Mouse (Mus musculus) forebrain, postnatal 0 days (tissue): ENCODE data around the gene Tfam. TPM values are rescaled to one million over a fixed set of nuclear protein-coding genes. Genes with fewer than 3 reads are reported as not detected.
A peak's percentile ranks its signal among the peaks of the same experiment; 100 is the strongest.

ENCODE experiments used
- ATAC-seq: fragments of 200-750 bp; cut with Nextera tagmentation; 2 replicates; pipeline ENCODE4 v1.8.0; 2017; ENCODE audit warnings: mild to moderate bottlenecking, moderate library complexity
- DNase-seq: peaks from one replicate; pipeline ENCODE4 v3.0.0-alpha.2; 2015
- H3K27ac ChIP-seq: fragments of 300-500 bp; sonication (generic); 2 replicates; pipeline ENCODE4 v1.5.1; 2014; ENCODE audit warnings: low read depth, mild to moderate bottlenecking, antibody characterized with exemption, low read length, moderate library complexity, mixed read lengths
- H3K27me3 ChIP-seq: fragments of 300-500 bp; sonication (generic); 2 replicates; pipeline ENCODE4 v1.6.1; 2014; ENCODE audit warnings: mild to moderate bottlenecking, low read length, mixed read lengths; ENCODE audit not compliant: insufficient read depth
- H3K36me3 ChIP-seq: fragments of 300-500 bp; sonication (generic); 2 replicates; pipeline ENCODE4 v1.6.1; 2014; ENCODE audit warnings: mild to moderate bottlenecking, moderate library complexity; ENCODE audit not compliant: insufficient read depth
- H3K4me1 ChIP-seq: fragments of 300-500 bp; sonication (generic); 2 replicates; pipeline ENCODE4 v1.6.1; 2014; ENCODE audit warnings: antibody characterized with exemption; ENCODE audit not compliant: insufficient read depth
- H3K4me2 ChIP-seq: fragments of 300-500 bp; sonication (generic); 2 replicates; pipeline ENCODE4 v1.6.1; 2014; ENCODE audit warnings: low read depth, mild to moderate bottlenecking, moderate library complexity
- H3K4me3 ChIP-seq: fragments of 300-500 bp; sonication (generic); 2 replicates; pipeline ENCODE4 v1.5.1; 2014; ENCODE audit warnings: low read depth, low read length, mixed read lengths
- H3K9ac ChIP-seq: fragments of 300-500 bp; sonication (generic); 2 replicates; pipeline ENCODE4 v1.6.1; 2014; ENCODE audit warnings: mild to moderate bottlenecking
- H3K9me3 ChIP-seq: fragments of 300-500 bp; sonication (generic); 2 replicates; pipeline ENCODE4 v1.6.1; 2016; ENCODE audit warnings: low read length
- CTCF ChIP-seq: sonication (generic); IDR thresholded peaks from 2 replicates; pipeline ENCODE4 v1.5.1; 2016; ENCODE audit warnings: antibody characterized with exemption, control low read depth, low read depth
- WGBS: fragments of 180-500 bp; shearing (Covaris S2); extraction: QIAGEN DNeasy Blood & Tissue Kit; methylation state at CpG from one replicate; pipeline ENCODE4 v1.1.7; 2014; 5-methylcytosine and 5-hydroxymethylcytosine counted together
- polyA plus RNA-seq: library from polyadenylated mRNA; unstranded; fragments of >200 nt; fragmentation: Nextera tagmentation; extraction: Ambion mirVana; gene quantifications from 2 replicates; pipeline ENCODE4 v1.2.1, GENCODE M21; 2015
- total RNA-seq: library from RNA; depleted of rRNA; stranded (reverse); fragments of >200 nt; gene quantifications from 2 replicates; pipeline ENCODE4 v1.2.3, GENCODE M21; 2014

Gene Tfam
- total and polyA plus RNA-seq, 2 experiments from 2014 or later, result 46.9 to 50.9 TPM

- no peak overlapping the region for H3K9ac ChIP-seq
- no peaks in the 10 kb centered on the region for H3K9me3 ChIP-seq
- H3K27me3 ChIP-seq, result no peaks in the 10 kb centered on the region
- no peak overlapping the region for H3K4me2 ChIP-seq
- H3K27ac ChIP-seq, result no peak overlapping the region
- 92% methylated on average over 8 of the region's 8 CpGs for WGBS
- TF ChIP-seq CTCF, result no peak
- no peaks in the 10 kb centered on the region for H3K4me1 ChIP-seq
- no peaks in the 10 kb centered on the region for H3K36me3 ChIP-seq
- no peak for DNase-seq
- H3K4me3 ChIP-seq, result no peak overlapping the region
- no peak for ATAC-seq
Measured at GRCm38 (mm10) chr10:71198676-71199075, 39.4 kb downstream of the Tfam start.

GRCm38 (mm10) chr10:71197036-71197785 lies 40.9 kb downstream of the Tfam start:
- H3K4me2 ChIP-seq, result no peak overlapping the region
- no peaks in the 10 kb centered on the region for H3K36me3 ChIP-seq
- no peak for DNase-seq
- 86% methylated on average over 14 of the region's 14 CpGs for WGBS
- no peaks in the 10 kb centered on the region for H3K4me1 ChIP-seq
- H3K27ac ChIP-seq, result no peak overlapping the region
- ATAC-seq, result no peak
- TF ChIP-seq CTCF, result no peak
- no peaks in the 10 kb centered on the region for H3K27me3 ChIP-seq
- H3K9me3 ChIP-seq, result no peaks in the 10 kb centered on the region
- no peak overlapping the region for H3K4me3 ChIP-seq
- no peak overlapping the region for H3K9ac ChIP-seq

DNA sequence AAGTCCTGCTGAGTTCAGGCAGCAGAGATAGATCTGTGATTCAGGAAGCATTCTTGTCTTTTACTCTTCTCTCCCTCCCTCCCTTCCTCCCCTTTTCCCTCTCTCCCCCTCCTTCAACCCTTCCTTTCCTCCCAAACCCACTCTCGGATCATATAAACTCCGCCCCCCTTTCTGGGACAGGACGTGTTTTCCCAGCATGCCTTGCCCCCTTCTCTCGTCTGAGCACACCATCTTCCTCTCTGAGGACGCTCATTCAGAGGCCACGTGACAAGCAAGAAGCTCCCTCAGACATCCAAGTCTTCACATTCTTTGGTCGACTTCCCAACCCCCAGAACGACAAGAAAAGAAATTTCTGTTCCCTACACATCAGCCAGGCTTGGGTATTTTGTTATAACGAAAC lies 42.6 kb downstream of the Tfam start:
- Histone ChIP-seq H3K27me3 (no peaks in the 10 kb centered on the region), H3K4me1 (no peaks in the 10 kb centered on the region), H3K4me2 (no peak overlapping the region), H3K27ac (no peak overlapping the region), H3K36me3 (no peaks in the 10 kb centered on the region), H3K9ac (no peak overlapping the region), H3K4me3 (no peak overlapping the region), H3K9me3 (no peaks in the 10 kb centered on the region)
- DNase-seq, result no peak
- TF ChIP-seq CTCF, result no peak
- peak; percentile 36; the same call in 1 of the 2 replicates for ATAC-seq
- 46% methylated on average over 9 of the region's 9 CpGs for WGBS

- WGBS, result 91% methylated on average over 7 of the region's 7 CpGs
- H3K27me3 ChIP-seq, result no peaks in the 10 kb centered on the region
- ATAC-seq (no peak), DNase-seq (no peak)
- H3K27ac ChIP-seq, result no peak overlapping the region
- H3K9ac ChIP-seq, result no peak overlapping the region
- no peaks in the 10 kb centered on the region for H3K9me3 ChIP-seq
- H3K36me3 ChIP-seq, result no peaks in the 10 kb centered on the region
- no peak overlapping the region for H3K4me2 ChIP-seq
- no peak overlapping the region for H3K4me3 ChIP-seq
- TF ChIP-seq CTCF, result no peak
- no peaks in the 10 kb centered on the region for H3K4me1 ChIP-seq
Measured at GRCm38 (mm10) chr10:71194713-71195112, 43.4 kb downstream of the Tfam start.

DNA sequence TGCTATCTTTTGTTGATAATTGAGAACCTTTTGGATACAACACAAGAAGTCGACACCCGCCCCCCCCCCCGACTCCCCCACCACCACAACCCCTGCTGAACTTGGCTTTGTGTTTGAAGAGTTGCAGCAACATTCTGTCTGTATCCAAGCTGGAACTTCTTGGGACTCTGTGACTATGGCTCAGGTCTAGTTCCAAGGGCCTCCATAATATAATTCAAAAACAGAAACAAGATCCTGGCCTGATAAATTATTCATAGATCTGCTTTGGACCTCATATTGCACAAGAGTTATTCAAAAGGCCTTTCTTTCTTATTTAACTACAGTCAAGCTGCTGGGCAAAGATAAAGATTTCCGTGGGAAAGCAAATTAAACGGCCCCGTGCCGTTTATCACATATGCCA lies 44.8 kb downstream of the Tfam start:
- DNase-seq (no peak), ATAC-seq (no peak)
- Histone ChIP-seq H3K27me3 (no peaks in the 10 kb centered on the region), H3K36me3 (no peaks in the 10 kb centered on the region), H3K9me3 (no peaks in the 10 kb centered on the region), H3K4me1 (no peaks in the 10 kb centered on the region), H3K27ac (no peak overlapping the region), H3K9ac (no peak overlapping the region), H3K4me2 (no peak overlapping the region), H3K4me3 (no peak overlapping the region)
- 38% methylated on average over 7 of the region's 7 CpGs for WGBS
- TF ChIP-seq CTCF, result no peak

DNA sequence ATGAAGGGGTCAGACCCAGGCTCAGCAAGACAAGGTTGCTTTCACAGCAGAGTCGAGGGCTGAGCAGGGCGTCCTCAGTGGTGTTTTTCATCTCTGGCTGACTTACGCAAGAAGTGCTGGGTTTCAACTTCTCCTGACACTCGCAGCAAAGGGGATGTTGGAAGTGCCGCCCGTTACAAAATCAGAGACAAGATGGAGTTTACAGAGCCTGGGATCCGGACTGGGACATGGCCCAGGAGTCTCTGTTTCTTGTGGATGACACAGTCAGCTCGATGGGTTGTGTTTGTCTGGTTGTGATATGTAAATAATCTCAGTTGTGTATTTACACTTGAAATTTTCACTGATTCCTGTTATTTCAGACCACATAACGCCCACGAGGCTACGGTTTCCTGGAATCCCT lies 45.2 kb downstream of the Tfam start:
- Histone ChIP-seq H3K9me3 (no peaks in the 10 kb centered on the region), H3K27me3 (no peaks in the 10 kb centered on the region), H3K4me2 (no peak overlapping the region), H3K36me3 (no peaks in the 10 kb centered on the region), H3K27ac (no peak overlapping the region), H3K4me3 (no peak overlapping the region), H3K4me1 (no peaks in the 10 kb centered on the region), H3K9ac (no peak overlapping the region)
- ATAC-seq (no peak), DNase-seq (no peak)
- no peak for TF ChIP-seq CTCF
- 63% methylated on average over 11 of the region's 11 CpGs for WGBS

GRCm38 (mm10) chr10:71188681-71189080 lies 49.4 kb downstream of the Tfam start:
- Histone ChIP-seq H3K4me3 (no peak overlapping the region), H3K4me1 (no peaks in the 10 kb centered on the region), H3K4me2 (no peak overlapping the region), H3K27me3 (no peaks in the 10 kb centered on the region), H3K27ac (no peak overlapping the region), H3K36me3 (no peaks in the 10 kb centered on the region), H3K9me3 (no peaks in the 10 kb centered on the region), H3K9ac (no peak overlapping the region)
- TF ChIP-seq CTCF, result no peak
- 93% methylated on average over 4 of the region's 4 CpGs for WGBS
- ATAC-seq (no peak), DNase-seq (no peak)
